Mouse (Mus musculus): ENCODE results near the gene Kcnab2. TPM values are rescaled to one million over a fixed set of nuclear protein-coding genes. Genes with fewer than 3 reads are reported as not detected.

Gene Kcnab2
- 56.3 and 58.3 TPM in 2 replicates for total RNA-seq (2012; rRNA removed)
- total RNA-seq (2014; rRNA removed), result 35.3 and 35.7 TPM in 2 replicates
- 95.8 and 116 TPM in 2 replicates for polyA plus RNA-seq (2012; ENCODE audit: insufficient read length, low read depth)

- Histone ChIP-seq H3K4me1 (ENCODE audit: control insufficient read depth in 1 of 2, insufficient read depth in 2 of 2) (peaks cover 0 to 10% of the 10 kb centered on the region in 2 experiments; a peak in 2 of 4 replicates), H3K4me3 (replicated peaks in 1 of 3; ENCODE audit: low read depth in 2 of 3, low read length in 2 of 3, poor library complexity in 1 of 3) (peak within 1 kb of the TSS; percentile 12 to 76 (median 59)), H3K9ac (ENCODE audit: insufficient read depth, low read depth) (peak within 1 kb of the TSS; percentile 16; the same call in 1 of the 2 replicates), H3K9me3 (replicated peaks; ENCODE audit: low read length) (peaks cover 83% of the 10 kb centered on the region), H3K36me3 (replicated peaks in 1 of 2; ENCODE audit: control insufficient read depth in 1 of 2, insufficient read depth in 1 of 2, low read length in 1 of 2) (no peaks in the 10 kb centered on the region), H3K27me3 (replicated peaks) (no peaks in the 10 kb centered on the region), H3K27ac (ENCODE audit: insufficient read depth, low read depth) (no peak within 1 kb of the TSS), H3K79me2 (replicated peaks; ENCODE audit: control insufficient read depth, extremely low read depth, insufficient read depth, poor library complexity, severe bottlenecking) (no peaks in the 10 kb centered on the region), H3K4me2 (ENCODE audit: insufficient read depth, low read depth, poor library complexity, severe bottlenecking) (peak within 1 kb of the TSS; percentile 55)
- TF ChIP-seq ETS1 (conservative IDR thresholded peaks at IDR 0.05; ENCODE audit: low read depth, low read length), result no peak
- TF ChIP-seq POLR2AphosphoS2 (IDR thresholded peaks at IDR 0.05; ENCODE audit: low read depth, low read length), result no peak
- TF ChIP-seq SIN3A (IDR thresholded peaks at IDR 0.05; ENCODE audit: low read length), result peak; percentile 81
- 0 out of 2 replicates have a peak, but pooled peaks have one; percentile 33 for TF ChIP-seq CHD2 (IDR thresholded peaks at IDR 0.05; ENCODE audit: low read length)
- TF ChIP-seq MYC (IDR thresholded peaks at IDR 0.05; ENCODE audit: low read depth, low read length), result no peak
- no peak for TF ChIP-seq RAD21 (IDR thresholded peaks at IDR 0.05; ENCODE audit: low read depth, low read length)
- peak; percentile 74 for TF ChIP-seq MXI1 (IDR thresholded peaks at IDR 0.05; ENCODE audit: low read depth, low read length)
- peak; percentile 97 for TF ChIP-seq CHD1 (IDR thresholded peaks at IDR 0.05; ENCODE audit: low read depth, low read length)
- peak; percentile 36; the same call in 1 of the 2 replicates for TF ChIP-seq MAX (IDR thresholded peaks at IDR 0.05; ENCODE audit: low read length)
- TF ChIP-seq NRF1 (IDR thresholded peaks at IDR 0.05; ENCODE audit: low read depth, low read length), result peak; percentile 64
- peak; percentile 34; the same call in 1 of the 2 replicates for TF ChIP-seq MAFK (IDR thresholded peaks at IDR 0.05; ENCODE audit: insufficient replicate concordance, low read length)
- TF ChIP-seq ELF1 (IDR thresholded peaks at IDR 0.05; ENCODE audit: low read depth, low read length), result peak; percentile 32; the same call in 1 of the 2 replicates
- no peak for TF ChIP-seq PAX5 (IDR thresholded peaks at IDR 0.05; ENCODE audit: low read length)
- TF ChIP-seq ZNF384 (IDR thresholded peaks at IDR 0.05; ENCODE audit: low read depth, low read length), result no peak
- in situ Hi-C loops (cut with MboI; ENCODE audit: low pct_ligation_motif_present, low pct_unique_long_range_greater_than_20kb, low sequenced_read_pairs), result loop anchor here (25.0 kb wide), 1 partner anchor 1460 kb away; no protein-coding TSS in a partner anchor
- dilution Hi-C loops (cut with MboI; ENCODE audit: extremely low pct_ligation_motif_present, extremely low pct_unique_long_range_greater_than_20kb, low sequenced_read_pairs), result no loop called here
- DNase-seq (ENCODE audit: extremely low read depth), result peak; percentile 61
These were observed at the start of gene Kcnab2 for GRCm38 (mm10) chr4:152477466-152478223. TSS of gene Kcnab2 (minus strand) at chr4:152477871.

DNA sequence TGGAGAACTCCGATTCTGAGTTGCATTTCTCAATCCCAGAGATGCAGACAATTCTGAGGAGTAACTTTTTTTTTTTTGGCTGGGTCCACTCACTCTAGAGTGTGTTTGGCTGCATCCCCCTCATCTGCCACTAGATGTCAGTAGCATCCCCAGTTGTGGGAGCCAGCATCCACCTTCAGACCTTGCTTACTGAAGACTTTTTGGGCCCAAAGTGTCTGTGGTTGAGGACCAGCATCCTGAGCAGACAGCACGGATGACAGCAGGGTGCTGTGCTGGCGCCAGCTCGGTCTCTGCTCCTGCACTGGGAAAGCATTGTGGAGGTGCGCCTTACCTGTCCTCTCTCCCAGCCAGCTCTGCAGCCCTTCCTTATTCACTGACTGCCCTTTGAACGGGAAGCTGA, 42.4 kb upstream of the Kcnab2 start:
- H3K4me3 ChIP-seq (replicated peaks in 1 of 3; ENCODE audit: low read depth in 2 of 3, low read length in 2 of 3, poor library complexity in 1 of 3), result no peak overlapping the region
- H3K9me3 ChIP-seq (replicated peaks; ENCODE audit: low read length), result peaks cover 92% of the 10 kb centered on the region
- no peak overlapping the region for H3K27ac ChIP-seq (ENCODE audit: insufficient read depth, low read depth)
- no peaks in the 10 kb centered on the region for H3K27me3 ChIP-seq (replicated peaks)
- H3K79me2 ChIP-seq (replicated peaks; ENCODE audit: control insufficient read depth, extremely low read depth, insufficient read depth, poor library complexity, severe bottlenecking), result no peaks in the 10 kb centered on the region
- in situ Hi-C loops (cut with MboI; ENCODE audit: low pct_ligation_motif_present, low pct_unique_long_range_greater_than_20kb, low sequenced_read_pairs) (no loop called here), dilution Hi-C loops (cut with MboI; ENCODE audit: extremely low pct_ligation_motif_present, extremely low pct_unique_long_range_greater_than_20kb, low sequenced_read_pairs) (no loop called here)
- DNase-seq (ENCODE audit: extremely low read depth), result no peak
- H3K36me3 ChIP-seq (replicated peaks in 1 of 2; ENCODE audit: control insufficient read depth in 1 of 2, insufficient read depth in 1 of 2, low read length in 1 of 2), result no peaks in the 10 kb centered on the region
- TF ChIP-seq ZC3H11A (IDR thresholded peaks at IDR 0.05; ENCODE audit: low read depth, low read length), result no peak
- peak; percentile 29 for TF ChIP-seq RAD21 (IDR thresholded peaks at IDR 0.05; ENCODE audit: low read depth, low read length)
- TF ChIP-seq SMC3 (IDR thresholded peaks at IDR 0.05; ENCODE audit: low read depth, low read length), result peak; percentile 3; the same call in 1 of the 2 replicates
- no peak for TF ChIP-seq JUND (conservative IDR thresholded peaks at IDR 0.05; ENCODE audit: low read depth, low read length)
- TF ChIP-seq MAZ (IDR thresholded peaks at IDR 0.05; ENCODE audit: low read depth, low read length), result no peak
- TF ChIP-seq BHLHE40 (IDR thresholded peaks at IDR 0.05; ENCODE audit: low read depth, low read length), result no peak
- TF ChIP-seq MEF2A (IDR thresholded peaks at IDR 0.05; ENCODE audit: borderline replicate concordance, low read depth, low read length), result no peak
- no peak for TF ChIP-seq NELFE (IDR thresholded peaks at IDR 0.05; ENCODE audit: low read depth, low read length)
- TF ChIP-seq CTCF (conservative IDR thresholded peaks at IDR 0.05 in 1 of 2, IDR thresholded peaks at IDR 0.05 in 1 of 2; ENCODE audit: low read depth in 2 of 2, low read length in 2 of 2), result peak in 1 of 2 experiments; percentile 39; a peak in 2 of 4 replicates
- no peak for TF ChIP-seq TBP (conservative IDR thresholded peaks at IDR 0.05; ENCODE audit: low read depth, low read length)
- TF ChIP-seq USF1 (IDR thresholded peaks at IDR 0.05; ENCODE audit: low read depth, low read length), result no peak
- no peak for TF ChIP-seq GABPA (IDR thresholded peaks at IDR 0.05; ENCODE audit: insufficient replicate concordance, low read depth, low read length)
- TF ChIP-seq MAX (IDR thresholded peaks at IDR 0.05; ENCODE audit: low read length), result no peak
- TF ChIP-seq ZMIZ1 (IDR thresholded peaks at IDR 0.05; ENCODE audit: low read depth, low read length), result no peak
- TF ChIP-seq NRF1 (IDR thresholded peaks at IDR 0.05; ENCODE audit: low read depth, low read length), result no peak
- H3K9ac ChIP-seq (ENCODE audit: insufficient read depth, low read depth), result no peak overlapping the region
- H3K4me2 ChIP-seq (ENCODE audit: insufficient read depth, low read depth, poor library complexity, severe bottlenecking), result no peak overlapping the region
- H3K4me1 ChIP-seq (ENCODE audit: control insufficient read depth in 1 of 2, insufficient read depth in 2 of 2), result no peaks in the 10 kb centered on the region

Measured in CH12.LX (cell line).